Mouse (Mus musculus) midbrain, embryonic 12.5 days (tissue): ENCODE results near the gene Lhx1. TPM values are rescaled to one million over a fixed set of nuclear protein-coding genes. Genes with fewer than 3 reads are reported as not detected.
A peak's percentile ranks its signal among the peaks of the same experiment; 100 is the strongest.

Source experiments
- ATAC-seq: fragments of 200-750 bp; cut with Nextera tagmentation; 2 replicates; pipeline ENCODE4 v1.8.0; 2017; ENCODE audit warnings: low read depth, moderate TSS enrichment, moderate library complexity; ENCODE audit not compliant: low FRiP score
- H3K27ac ChIP-seq: fragments of 300-500 bp; sonication (generic); replicated peaks from 2 replicates; pipeline ENCODE4 v1.5.1; 2016; ENCODE audit warnings: mild to moderate bottlenecking
- H3K27me3 ChIP-seq: fragments of 300-500 bp; sonication (generic); 2 replicates; pipeline ENCODE4 v1.6.1; 2016; ENCODE audit warnings: mild to moderate bottlenecking
- H3K36me3 ChIP-seq: fragments of 300-500 bp; sonication (generic); 2 replicates; pipeline ENCODE4 v1.6.1; 2016
- H3K4me1 ChIP-seq: fragments of 300-500 bp; sonication (generic); 2 replicates; pipeline ENCODE4 v1.6.1; 2016
- H3K4me2 ChIP-seq: fragments of 300-500 bp; sonication (generic); replicated peaks from 2 replicates; pipeline ENCODE4 v1.6.1; 2016; ENCODE audit warnings: mild to moderate bottlenecking, moderate library complexity
- H3K4me3 ChIP-seq: fragments of 300-500 bp; sonication (generic); 2 replicates; pipeline ENCODE4 v1.5.1; 2016; ENCODE audit warnings: mild to moderate bottlenecking
- H3K9ac ChIP-seq: fragments of 300-500 bp; sonication (generic); replicated peaks from 2 replicates; pipeline ENCODE4 v1.6.1; 2016; ENCODE audit warnings: mild to moderate bottlenecking, moderate library complexity
- H3K9me3 ChIP-seq: fragments of 300-500 bp; sonication (generic); 2 replicates; pipeline ENCODE4 v1.6.1; 2016; ENCODE audit warnings: mild to moderate bottlenecking
- WGBS: fragments of 180-500 bp; shearing (Covaris S2); methylation state at CpG from one replicate; pipeline ENCODE4 v1.1.7; 2016; 5-methylcytosine and 5-hydroxymethylcytosine counted together
- polyA plus RNA-seq: library from polyadenylated mRNA; unstranded; fragments of >200 nt; fragmentation: Nextera tagmentation; extraction: Ambion mirVana; gene quantifications from 2 replicates; pipeline ENCODE4 v1.2.1, GENCODE M21; 2016

Gene Lhx1
- polyA plus RNA-seq, 1 experiment from 2014 or later: 50.5 TPM

DNA sequence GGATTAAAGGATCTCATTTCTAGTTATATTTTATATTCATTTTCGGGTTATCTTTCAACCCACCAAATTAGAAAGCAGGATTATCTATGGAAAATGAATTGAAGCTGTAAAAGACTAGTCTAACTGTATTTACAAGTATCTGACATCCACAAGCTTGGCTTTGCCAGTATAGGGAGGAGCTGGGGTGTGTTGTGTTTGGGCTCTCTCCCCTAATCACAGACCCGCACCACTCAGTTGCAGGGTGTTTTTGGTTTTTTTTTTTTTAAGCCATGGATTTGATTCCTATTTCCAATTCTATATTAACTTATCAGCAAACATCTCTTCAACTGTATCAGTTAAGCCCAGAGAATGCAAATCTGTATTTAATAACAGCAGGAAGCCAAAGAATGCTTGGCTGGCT lies 7.9 kb downstream of the Lhx1 start:
- ATAC-seq: no peak
- Histone ChIP-seq H3K36me3 (no peaks in the 10 kb centered on the region), H3K27me3 (peaks cover 71% of the 10 kb centered on the region), H3K4me1 (peaks cover 12% of the 10 kb centered on the region), H3K9ac (no peak overlapping the region), H3K27ac (no peak overlapping the region), H3K4me3 (peak overlapping the region; percentile 18), H3K4me2 (peak overlapping the region; percentile 31), H3K9me3 (no peaks in the 10 kb centered on the region)
- WGBS: 13% methylated on average over 2 of the region's 2 CpGs

DNA sequence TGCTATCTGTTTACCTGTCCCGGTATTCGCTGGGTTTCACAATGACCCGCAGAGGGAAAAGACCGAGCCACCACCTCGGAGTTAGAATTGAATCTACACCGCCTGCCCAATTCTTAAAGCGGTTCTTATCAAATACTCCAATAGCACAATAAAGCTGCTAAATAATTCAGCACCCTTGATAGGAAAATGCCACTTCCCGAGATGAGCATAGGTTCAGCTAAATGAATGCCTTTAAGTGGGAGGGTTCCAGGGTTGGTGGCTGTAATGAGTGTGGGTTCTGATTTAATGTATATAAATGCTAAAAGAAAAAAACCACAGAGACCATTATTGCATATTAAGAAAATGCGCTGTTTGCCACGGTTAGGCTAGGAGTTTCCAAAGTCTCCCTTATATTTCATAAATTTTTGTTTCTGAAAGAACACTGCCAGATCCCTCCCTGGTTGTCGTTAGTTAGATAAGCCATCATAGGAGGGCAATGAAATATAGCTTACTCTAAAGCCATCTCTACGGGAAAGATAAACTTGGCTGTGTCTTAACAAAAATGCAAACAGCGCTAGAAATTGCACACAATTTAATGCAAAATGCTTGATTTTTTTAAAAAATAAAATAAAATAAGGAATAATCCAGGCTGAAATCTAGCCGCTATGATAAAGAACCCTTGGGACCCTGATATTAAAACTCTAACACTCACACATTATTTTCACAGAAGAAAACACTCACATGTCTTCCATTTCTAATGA lies 8.7 kb downstream of the Lhx1 start:
- H3K4me3 ChIP-seq: peak overlapping the region; percentile 7
- peak overlapping the region; percentile 31 for H3K4me2 ChIP-seq
- H3K27ac ChIP-seq: peak overlapping the region; percentile 52

DNA sequence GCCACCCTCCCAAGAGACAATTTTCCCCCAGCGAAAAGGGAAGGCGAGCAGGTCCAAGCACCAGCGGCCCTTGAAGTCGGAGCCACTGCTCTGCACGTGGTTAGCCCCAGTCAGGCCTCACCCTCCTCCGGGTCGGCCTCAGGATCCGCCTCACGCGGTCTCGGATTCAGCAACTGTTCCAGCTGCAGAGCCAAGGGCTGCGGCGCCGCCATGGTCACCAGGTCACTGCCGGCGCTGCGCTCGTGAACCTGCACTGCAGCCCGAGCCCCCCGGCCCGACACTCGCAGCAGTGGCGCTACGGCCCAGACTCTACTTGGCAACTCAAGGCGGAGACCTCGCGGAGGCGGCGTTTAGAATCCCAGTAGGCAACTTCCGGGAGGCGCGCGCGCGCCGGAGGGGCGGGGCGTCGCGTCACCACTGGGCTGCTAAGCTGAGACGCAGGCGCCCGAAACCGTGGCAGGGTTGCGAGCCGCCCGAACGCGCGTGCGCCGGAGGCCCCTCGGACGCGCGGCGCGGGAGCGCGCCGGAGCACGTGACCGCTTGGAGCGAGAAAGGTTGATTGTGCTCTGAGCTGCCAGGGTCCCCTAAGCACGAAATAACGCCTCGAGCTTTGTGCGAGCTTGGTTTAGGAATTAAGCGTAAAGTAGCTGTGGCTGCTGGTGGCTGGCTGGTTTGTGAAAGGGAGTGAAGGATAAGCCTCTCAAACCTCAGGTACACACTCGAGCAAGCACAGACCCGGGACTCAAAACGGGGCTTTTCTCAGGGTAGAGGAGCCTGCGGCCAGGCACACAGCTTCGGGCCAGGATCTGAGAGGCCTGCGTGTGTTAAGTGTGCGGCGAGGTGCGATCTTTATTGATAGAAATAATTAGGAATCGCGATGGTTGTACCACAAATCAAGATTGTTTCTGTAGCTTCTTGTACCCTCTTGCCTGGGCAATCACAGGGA lies 11.9 kb downstream of the Lhx1 start, which contains the start of gene Aatf:
Gene Aatf, minus strand, starts transcription at position 352 of the 946 bp plus-strand sequence.
- WGBS: under 1% methylated on average over 80 of the region's 80 CpGs

More for the DNA sequence above, 8.7 kb downstream of the Lhx1 start:
- Histone ChIP-seq H3K9ac (no peak overlapping the region), H3K9me3 (no peaks in the 10 kb centered on the region), H3K4me1 (peaks cover 17% of the 10 kb centered on the region), H3K36me3 (no peaks in the 10 kb centered on the region), H3K27me3 (peaks cover 64% of the 10 kb centered on the region)
- 6% methylated on average over 14 of the region's 14 CpGs for WGBS
- no peak for ATAC-seq

DNA sequence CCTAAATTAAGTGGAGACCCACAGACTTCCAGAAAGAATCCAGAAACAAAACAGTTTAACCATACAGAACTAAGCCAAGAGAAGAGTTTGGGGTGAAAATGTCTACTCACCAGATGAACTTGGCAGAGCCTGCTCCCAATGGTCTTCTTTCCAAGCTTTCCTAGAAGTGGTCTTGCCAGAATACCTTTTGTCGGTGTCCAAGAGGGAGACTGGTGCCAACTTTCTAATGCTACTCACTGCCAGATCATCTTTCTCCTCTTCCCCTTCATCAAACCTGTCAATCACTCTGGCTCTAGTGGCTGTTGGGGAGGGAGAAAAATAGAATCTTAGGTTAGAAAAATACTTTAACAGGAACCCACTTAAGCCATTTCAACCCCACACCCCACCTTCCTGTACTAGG lies 13.3 kb downstream of the Lhx1 start:
- peak overlapping the region; percentile 88; the same call in 1 of the 2 replicates for H3K4me2 ChIP-seq
- 96% methylated on average over 1 of the region's 1 CpGs for WGBS
- no peak for ATAC-seq
- peaks cover 26% of the 10 kb centered on the region for H3K36me3 ChIP-seq
- H3K4me3 ChIP-seq: peak overlapping the region; percentile 60; the same call in 1 of the 2 replicates
- H3K27ac ChIP-seq: no peak overlapping the region
- H3K9ac ChIP-seq: no peak overlapping the region
- peaks cover 26% of the 10 kb centered on the region for H3K27me3 ChIP-seq
- peaks cover 17% of the 10 kb centered on the region for H3K4me1 ChIP-seq
- H3K9me3 ChIP-seq: no peaks in the 10 kb centered on the region

More for the DNA sequence above, 11.9 kb downstream of the Lhx1 start, which contains the start of gene Aatf:
- peaks cover 20% of the 10 kb centered on the region for H3K36me3 ChIP-seq
- H3K9me3 ChIP-seq: no peaks in the 10 kb centered on the region
- H3K9ac ChIP-seq: peak within 1 kb of the TSS; percentile 65
- peak within 1 kb of the TSS; percentile 88 for H3K4me2 ChIP-seq
- peaks cover 31% of the 10 kb centered on the region for H3K27me3 ChIP-seq
- peaks cover 17% of the 10 kb centered on the region for H3K4me1 ChIP-seq
- ATAC-seq: peak; percentile 97
- H3K4me3 ChIP-seq: peak within 1 kb of the TSS; percentile 60
- peak within 1 kb of the TSS; percentile 86 for H3K27ac ChIP-seq

DNA sequence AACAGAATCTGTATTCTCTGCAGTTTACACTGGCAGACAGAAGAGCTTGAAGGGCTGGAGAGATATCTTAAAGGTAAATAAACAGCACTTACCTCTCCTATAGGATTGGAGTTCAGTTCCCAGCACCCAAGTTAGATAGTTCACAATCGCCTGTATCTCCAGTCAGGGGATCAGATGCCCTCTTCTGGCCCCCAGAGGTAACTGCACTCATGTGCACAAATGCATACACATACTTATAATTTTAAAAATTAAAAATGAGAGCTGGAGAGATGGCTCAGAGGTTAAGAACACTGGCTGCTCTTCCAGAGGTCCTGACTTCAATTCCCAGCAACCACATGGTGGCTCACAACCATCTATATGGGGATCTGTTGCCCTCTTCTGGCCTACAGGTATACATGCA lies 21.0 kb downstream of the Lhx1 start:
- ATAC-seq: no peak
- H3K27me3 ChIP-seq: no peaks in the 10 kb centered on the region

DNA sequence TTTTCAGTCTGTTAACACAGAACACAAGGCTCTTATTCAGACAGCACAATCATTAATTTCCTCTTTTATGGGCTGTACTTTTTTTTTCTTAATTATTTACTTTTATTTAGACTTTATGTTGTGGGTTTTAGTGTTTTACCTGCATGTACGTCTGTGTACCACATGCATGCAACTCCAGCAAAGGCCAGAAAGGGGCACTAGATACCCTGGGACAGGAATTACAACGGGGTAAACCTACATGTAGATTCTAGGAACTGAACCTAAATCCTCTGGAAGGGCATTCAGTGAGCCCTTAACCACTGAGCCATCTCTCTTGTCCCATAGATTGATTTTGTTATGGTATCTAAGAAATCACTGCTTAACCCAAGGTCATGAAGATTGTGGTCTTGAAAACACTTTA lies 27.4 kb downstream of the Lhx1 start:
- H3K9ac ChIP-seq: no peak overlapping the region
- no peak overlapping the region for H3K4me3 ChIP-seq
- H3K4me1 ChIP-seq: 0 out of 2 replicates have a peak, but pooled peaks cover 8% of the 10 kb centered on the region
- no peak overlapping the region for H3K4me2 ChIP-seq
- 63% methylated on average over 2 of the region's 2 CpGs for WGBS
- H3K36me3 ChIP-seq: peaks cover 18% of the 10 kb centered on the region; the same call in 1 of the 2 replicates
- H3K9me3 ChIP-seq: no peaks in the 10 kb centered on the region
- no peak for ATAC-seq
- H3K27me3 ChIP-seq: no peaks in the 10 kb centered on the region
- no peak overlapping the region for H3K27ac ChIP-seq

More for the DNA sequence above, 21.0 kb downstream of the Lhx1 start:
- no peak overlapping the region for H3K4me2 ChIP-seq
- H3K9me3 ChIP-seq: peaks cover 5% of the 10 kb centered on the region; the same call in 1 of the 2 replicates
- WGBS: 95% methylated on average over 1 of the region's 1 CpGs
- no peak overlapping the region for H3K4me3 ChIP-seq
- no peak overlapping the region for H3K9ac ChIP-seq
- H3K36me3 ChIP-seq: peaks cover 41% of the 10 kb centered on the region
- H3K4me1 ChIP-seq: no peaks in the 10 kb centered on the region
- no peak overlapping the region for H3K27ac ChIP-seq

DNA sequence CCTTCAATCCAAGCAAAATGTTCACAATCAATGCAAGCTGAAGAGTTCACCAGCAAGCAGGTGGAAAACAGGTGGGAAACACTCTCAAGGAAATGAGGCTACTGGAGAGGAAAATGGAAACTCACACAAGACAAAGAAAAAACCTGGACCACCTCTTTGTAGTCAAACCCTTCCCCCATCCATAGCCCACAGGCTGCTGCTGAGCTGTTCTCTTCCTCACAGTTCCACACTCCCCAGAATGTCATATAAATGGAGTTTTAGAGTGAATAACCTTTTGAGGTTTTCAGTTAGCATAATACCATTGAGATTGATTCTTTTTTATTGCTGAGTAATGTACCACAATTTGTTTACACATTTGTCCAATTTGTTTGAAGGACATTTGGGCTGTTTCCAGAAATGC lies 28.4 kb downstream of the Lhx1 start:
- H3K4me1 ChIP-seq: 0 out of 2 replicates have a peak, but pooled peaks cover 8% of the 10 kb centered on the region
- H3K27ac ChIP-seq: no peak overlapping the region
- ATAC-seq: no peak
- H3K9ac ChIP-seq: no peak overlapping the region
- no peaks in the 10 kb centered on the region for H3K9me3 ChIP-seq
- H3K36me3 ChIP-seq: peaks cover 15% of the 10 kb centered on the region
- no peaks in the 10 kb centered on the region for H3K27me3 ChIP-seq
- H3K4me3 ChIP-seq: no peak overlapping the region
- no peak overlapping the region for H3K4me2 ChIP-seq

DNA sequence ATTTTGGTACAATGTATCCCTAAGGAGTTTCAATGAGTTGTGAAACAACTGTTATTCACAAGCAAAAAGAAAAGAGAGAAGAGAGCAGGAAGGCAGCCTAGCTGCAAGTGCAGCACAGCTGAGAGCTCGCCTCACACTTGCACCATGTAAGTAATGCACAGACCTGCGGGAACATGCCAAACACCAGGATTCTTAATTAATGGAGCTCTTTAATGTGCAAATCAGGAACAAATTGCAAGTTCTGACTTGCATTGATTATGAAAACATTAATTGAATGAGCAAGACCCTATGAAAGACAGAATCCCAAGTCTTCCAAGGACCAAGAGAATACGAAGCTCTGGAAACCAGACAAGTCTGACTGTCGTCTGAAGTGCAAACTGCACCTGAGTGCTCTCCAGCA lies 29.6 kb downstream of the Lhx1 start:
- WGBS: 59% methylated on average over 4 of the region's 4 CpGs
- Histone ChIP-seq H3K9me3 (no peaks in the 10 kb centered on the region), H3K4me1 (0 out of 2 replicates have a peak, but pooled peaks cover 8% of the 10 kb centered on the region), H3K27me3 (no peaks in the 10 kb centered on the region), H3K4me2 (no peak overlapping the region), H3K4me3 (no peak overlapping the region), H3K9ac (no peak overlapping the region), H3K27ac (no peak overlapping the region), H3K36me3 (peaks cover 26% of the 10 kb centered on the region)
- ATAC-seq: no peak

DNA sequence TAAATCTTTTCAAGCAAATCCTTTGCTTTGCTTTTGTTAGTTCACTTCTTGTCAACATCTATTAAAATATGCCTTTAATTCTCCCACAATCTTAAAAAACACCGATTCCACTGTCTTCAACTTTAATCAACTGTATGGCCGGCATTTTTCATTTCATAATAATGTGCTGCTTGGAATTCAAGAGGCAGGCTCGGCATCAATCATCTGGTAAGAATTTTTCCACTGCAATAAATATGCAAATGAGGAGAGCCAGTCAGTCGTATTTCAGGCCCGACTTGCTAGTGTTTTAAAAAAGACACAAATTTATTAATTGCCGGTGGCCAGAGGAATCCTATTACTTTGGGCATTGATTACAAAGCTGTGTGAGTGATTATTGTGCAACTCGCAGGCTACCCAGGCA lies 43.7 kb downstream of the Lhx1 start:
- H3K36me3 ChIP-seq: no peaks in the 10 kb centered on the region
- H3K9ac ChIP-seq: no peak overlapping the region
- 0 out of 2 replicates have a peak overlapping the region, but pooled peaks have one; percentile 61 for H3K27ac ChIP-seq
- H3K4me1 ChIP-seq: peaks cover 23% of the 10 kb centered on the region
- WGBS: 21% methylated on average over 7 of the region's 7 CpGs
- H3K9me3 ChIP-seq: no peaks in the 10 kb centered on the region
- H3K4me2 ChIP-seq: peak overlapping the region; percentile 21
- H3K27me3 ChIP-seq: no peaks in the 10 kb centered on the region
- H3K4me3 ChIP-seq: no peak overlapping the region
- ATAC-seq: no peak

DNA sequence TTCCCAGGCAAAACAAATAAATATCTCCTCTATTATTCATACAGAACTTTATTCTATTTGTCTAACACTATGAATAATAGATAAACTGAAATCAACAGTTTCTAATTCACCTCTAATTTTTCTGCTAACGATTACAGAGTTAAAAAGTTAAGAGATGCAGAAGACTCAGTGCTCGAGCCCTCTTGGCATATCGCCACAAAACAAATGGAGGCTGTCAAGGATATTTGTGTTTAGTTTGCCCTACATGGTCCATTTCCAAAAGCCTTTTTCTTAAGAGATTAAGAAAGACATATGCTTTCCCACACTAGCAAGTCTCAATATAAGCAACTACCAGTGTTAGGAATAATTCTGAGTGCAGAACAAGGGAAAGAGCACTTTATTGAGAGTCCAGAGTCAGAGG lies 44.9 kb downstream of the Lhx1 start:
- no peaks in the 10 kb centered on the region for H3K9me3 ChIP-seq

DNA sequence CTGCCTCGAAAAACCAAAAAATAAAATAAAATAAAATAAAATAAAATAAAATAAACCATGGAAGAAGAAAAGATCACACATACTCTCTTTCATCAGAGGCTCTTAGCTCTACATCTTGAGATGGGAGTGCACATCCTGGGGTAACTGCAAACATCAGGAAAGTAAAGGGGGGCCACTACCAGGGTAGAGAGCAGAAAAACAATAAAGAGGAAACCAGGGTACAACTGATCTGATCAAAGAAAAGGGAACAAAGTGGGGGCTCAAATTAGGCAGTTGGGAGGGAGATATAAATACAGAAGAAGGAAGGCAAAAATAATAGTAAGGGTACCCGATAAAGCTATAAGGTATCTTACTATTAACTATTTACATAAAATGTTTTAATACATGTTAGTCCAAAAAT lies 48.7 kb downstream of the Lhx1 start:
- no peak overlapping the region for H3K4me3 ChIP-seq
- no peaks in the 10 kb centered on the region for H3K27me3 ChIP-seq
- no peak overlapping the region for H3K9ac ChIP-seq
- H3K9me3 ChIP-seq: no peaks in the 10 kb centered on the region
- ATAC-seq: no peak
- peaks cover 10% of the 10 kb centered on the region for H3K4me1 ChIP-seq
- H3K36me3 ChIP-seq: peaks cover 8% of the 10 kb centered on the region
- no peak overlapping the region for H3K27ac ChIP-seq
- no peak overlapping the region for H3K4me2 ChIP-seq
- WGBS: 93% methylated on average over 2 of the region's 2 CpGs

More for the DNA sequence above, 44.9 kb downstream of the Lhx1 start:
- 57% methylated on average over 3 of the region's 3 CpGs for WGBS
- H3K4me2 ChIP-seq: no peak overlapping the region
- no peaks in the 10 kb centered on the region for H3K27me3 ChIP-seq
- H3K36me3 ChIP-seq: no peaks in the 10 kb centered on the region
- no peak overlapping the region for H3K27ac ChIP-seq
- no peak for ATAC-seq
- H3K4me1 ChIP-seq: peaks cover 23% of the 10 kb centered on the region
- H3K4me3 ChIP-seq: no peak overlapping the region
- H3K9ac ChIP-seq: no peak overlapping the region

DNA sequence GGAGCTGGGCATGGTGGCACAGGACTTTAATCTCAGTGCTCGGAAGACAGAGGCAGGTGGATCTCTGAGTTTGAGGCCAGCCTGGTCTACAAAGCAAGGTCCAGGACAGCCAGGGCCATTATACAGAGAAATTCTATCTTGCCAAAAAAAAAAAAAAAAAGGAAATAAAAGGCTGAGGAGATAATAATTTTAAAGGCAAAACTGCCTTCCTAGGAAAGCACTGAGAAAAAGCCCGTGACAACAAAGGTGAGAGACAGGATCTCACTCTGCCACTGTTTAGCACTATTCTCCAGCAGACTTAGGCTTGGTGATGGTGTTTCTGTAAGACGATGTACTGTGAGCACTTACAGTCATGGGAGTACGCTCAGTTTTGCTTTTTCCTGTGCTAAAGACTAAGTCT lies 49.3 kb downstream of the Lhx1 start:
- ATAC-seq: no peak
- H3K27me3 ChIP-seq: no peaks in the 10 kb centered on the region
- H3K27ac ChIP-seq: no peak overlapping the region
- H3K4me2 ChIP-seq: no peak overlapping the region
- peaks cover 8% of the 10 kb centered on the region for H3K36me3 ChIP-seq
- WGBS: 95% methylated on average over 4 of the region's 4 CpGs
- H3K9me3 ChIP-seq: no peaks in the 10 kb centered on the region
- no peak overlapping the region for H3K4me3 ChIP-seq
- peaks cover 5% of the 10 kb centered on the region; the same call in 1 of the 2 replicates for H3K4me1 ChIP-seq
- no peak overlapping the region for H3K9ac ChIP-seq
